Mouse (Mus musculus) kidney, postnatal 0 days (tissue): ENCODE data around the gene Ppp1r32. TPM values are rescaled to one million over a fixed set of nuclear protein-coding genes. Genes with fewer than 3 reads are reported as not detected.
A peak's percentile ranks its signal among the peaks of the same experiment; 100 is the strongest.

Experiments
- ATAC-seq: fragments of 200-750 bp; cut with Nextera tagmentation; replicated peaks from 2 replicates; pipeline ENCODE4 v1.8.0; 2017; ENCODE audit warnings: low read depth, moderate number of reproducible peaks, moderate TSS enrichment, moderate library complexity; ENCODE audit not compliant: low FRiP score
- DNase-seq: peaks from one replicate; pipeline ENCODE4 v3.0.0-alpha.2; 2016; ENCODE audit warnings: low spot score
- H3K27ac ChIP-seq: fragments of 300-500 bp; sonication (generic); 2 replicates; pipeline ENCODE4 v1.5.1; 2014; ENCODE audit warnings: mild to moderate bottlenecking
- H3K27me3 ChIP-seq: fragments of 300-500 bp; sonication (generic); 2 replicates; pipeline ENCODE4 v1.6.1; 2014; ENCODE audit warnings: low read length, mixed read lengths; ENCODE audit not compliant: insufficient read depth
- H3K36me3 ChIP-seq: fragments of 300-500 bp; sonication (generic); 2 replicates; pipeline ENCODE4 v1.6.1; 2014; ENCODE audit warnings: low read length, mixed read lengths; ENCODE audit not compliant: insufficient read depth
- H3K4me1 ChIP-seq: fragments of 300-500 bp; sonication (generic); replicated peaks from 2 replicates; pipeline ENCODE4 v1.6.1; 2014; ENCODE audit warnings: antibody characterized with exemption, low read length, mixed read lengths; ENCODE audit not compliant: insufficient read depth
- H3K4me2 ChIP-seq: fragments of 300-500 bp; sonication (generic); 2 replicates; pipeline ENCODE4 v1.6.1; 2014; ENCODE audit warnings: mild to moderate bottlenecking, low read length, moderate library complexity, mixed read lengths
- H3K4me3 ChIP-seq: fragments of 300-500 bp; sonication (generic); replicated peaks from 2 replicates; pipeline ENCODE4 v1.5.1; 2014; ENCODE audit warnings: low read depth, low read length
- H3K9ac ChIP-seq: fragments of 300-500 bp; sonication (generic); 2 replicates; pipeline ENCODE4 v1.6.1; 2014; ENCODE audit warnings: low read depth, low read length
- H3K9me3 ChIP-seq: fragments of 300-500 bp; sonication (generic); replicated peaks from 2 replicates; pipeline ENCODE4 v1.6.1; 2016; ENCODE audit warnings: low read length, inconsistent platforms, mixed read lengths
- CTCF ChIP-seq: IDR thresholded peaks from 2 replicates; pipeline ENCODE4 v1.5.1; 2016; ENCODE audit warnings: antibody characterized with exemption, low read depth, mild to moderate bottlenecking, moderate library complexity
- WGBS: fragments of 180-500 bp; shearing (Covaris S2); extraction: QIAGEN DNeasy Blood & Tissue Kit; methylation state at CpG from one replicate; pipeline ENCODE4 v1.1.7; 2014; 5-methylcytosine and 5-hydroxymethylcytosine counted together
- polyA plus RNA-seq: library from polyadenylated mRNA; unstranded; fragments of >200 nt; fragmentation: Nextera tagmentation; extraction: Ambion mirVana; gene quantifications from 2 replicates; pipeline ENCODE4 v1.2.1, GENCODE M21; 2015

Gene Ppp1r32
- polyA plus RNA-seq, 1 experiment from 2014 or later = not detected

- H3K27ac ChIP-seq = no peak overlapping the region
- no peak overlapping the region for H3K4me2 ChIP-seq
- no peaks in the 10 kb centered on the region for H3K9me3 ChIP-seq
- no peak overlapping the region for H3K4me3 ChIP-seq
- WGBS = 59% methylated on average over 2 of the region's 2 CpGs
- H3K27me3 ChIP-seq = no peaks in the 10 kb centered on the region
- H3K9ac ChIP-seq = no peak overlapping the region
- DNase-seq (no peak), ATAC-seq (no peak)
- peaks cover 25% of the 10 kb centered on the region for H3K36me3 ChIP-seq
- H3K4me1 ChIP-seq = 0 out of 2 replicates have a peak, but pooled peaks cover 4% of the 10 kb centered on the region
- no peak for TF ChIP-seq CTCF
Observed at GRCm38 (mm10) chr19:10496976-10497375, 14.2 kb upstream of the Ppp1r32 start.

GRCm38 (mm10) chr19:10495670-10496069 lies 12.9 kb upstream of the Ppp1r32 start:
- Histone ChIP-seq H3K4me3 (no peak overlapping the region), H3K27ac (no peak overlapping the region), H3K4me2 (no peak overlapping the region), H3K9me3 (no peaks in the 10 kb centered on the region), H3K36me3 (peaks cover 13% of the 10 kb centered on the region), H3K4me1 (0 out of 2 replicates have a peak, but pooled peaks cover 4% of the 10 kb centered on the region), H3K9ac (no peak overlapping the region), H3K27me3 (no peaks in the 10 kb centered on the region)
- TF ChIP-seq CTCF = no peak
- no peak for DNase-seq
- WGBS = 33% methylated on average over 1 of the region's 1 CpGs
- ATAC-seq = no peak

- Histone ChIP-seq H3K4me3 (no peak overlapping the region), H3K27ac (no peak overlapping the region), H3K4me1 (no peaks in the 10 kb centered on the region), H3K9me3 (no peaks in the 10 kb centered on the region), H3K9ac (no peak overlapping the region), H3K4me2 (no peak overlapping the region), H3K27me3 (no peaks in the 10 kb centered on the region), H3K36me3 (no peaks in the 10 kb centered on the region)
- DNase-seq (peak; percentile 93), ATAC-seq (peak; percentile 60)
- WGBS = 16% methylated on average over 9 of the region's 9 CpGs
- TF ChIP-seq CTCF = peak; percentile 96
Observed at GRCm38 (mm10) chr19:10486264-10486738, 3.6 kb upstream of the Ppp1r32 start.

- Histone ChIP-seq H3K27ac (no peak overlapping the region), H3K4me1 (no peaks in the 10 kb centered on the region), H3K9ac (no peak overlapping the region), H3K27me3 (no peaks in the 10 kb centered on the region), H3K4me3 (no peak overlapping the region), H3K9me3 (no peaks in the 10 kb centered on the region), H3K4me2 (no peak overlapping the region), H3K36me3 (no peaks in the 10 kb centered on the region)
- TF ChIP-seq CTCF = no peak
- no peak for ATAC-seq
- DNase-seq = no peak
- WGBS = 42% methylated on average over 4 of the region's 4 CpGs
Observed at GRCm38 (mm10) chr19:10479541-10479940, 3.2 kb downstream of the Ppp1r32 start.

- Histone ChIP-seq H3K36me3 (no peaks in the 10 kb centered on the region), H3K27me3 (no peaks in the 10 kb centered on the region), H3K4me1 (no peaks in the 10 kb centered on the region), H3K9me3 (no peaks in the 10 kb centered on the region), H3K9ac (no peak overlapping the region), H3K4me2 (no peak overlapping the region), H3K27ac (no peak overlapping the region), H3K4me3 (no peak overlapping the region)
- WGBS = 28% methylated on average over 6 of the region's 6 CpGs
- no peak for ATAC-seq
- 0 out of 2 replicates have a peak, but pooled peaks have one; percentile 4 for TF ChIP-seq CTCF
- no peak for DNase-seq
Observed at GRCm38 (mm10) chr19:10473779-10474178, 8.9 kb downstream of the Ppp1r32 start.

- DNase-seq = no peak
- H3K4me1 ChIP-seq = no peaks in the 10 kb centered on the region
- no peak for ATAC-seq
- TF ChIP-seq CTCF = no peak
- no peak overlapping the region for H3K9ac ChIP-seq
- no peaks in the 10 kb centered on the region for H3K9me3 ChIP-seq
- no peak overlapping the region for H3K4me2 ChIP-seq
- 69% methylated on average over 3 of the region's 3 CpGs for WGBS
- H3K36me3 ChIP-seq = no peaks in the 10 kb centered on the region
- H3K27me3 ChIP-seq = no peaks in the 10 kb centered on the region
- H3K27ac ChIP-seq = no peak overlapping the region
- H3K4me3 ChIP-seq = no peak overlapping the region
Observed at GRCm38 (mm10) chr19:10472958-10473357, 9.8 kb downstream of the Ppp1r32 start.

- DNase-seq (no peak), ATAC-seq (0 out of 2 replicates have a peak, but pooled peaks have one; percentile 36)
- Histone ChIP-seq H3K4me1 (no peaks in the 10 kb centered on the region), H3K27ac (no peak overlapping the region), H3K4me3 (no peak overlapping the region), H3K27me3 (no peaks in the 10 kb centered on the region), H3K4me2 (no peak overlapping the region), H3K9me3 (no peaks in the 10 kb centered on the region), H3K9ac (no peak overlapping the region), H3K36me3 (no peaks in the 10 kb centered on the region)
- TF ChIP-seq CTCF = no peak
- 34% methylated on average over 8 of the region's 8 CpGs for WGBS
Observed at GRCm38 (mm10) chr19:10469171-10469658, 13.5 kb downstream of the Ppp1r32 start.
